Mouse (Mus musculus) liver, embryonic 14.5 days (tissue): ENCODE results near the gene Amotl1.

Experiments
- CTCF ChIP-seq: IDR thresholded peaks from 2 replicates; pipeline ENCODE4 v1.5.1; 2016; ENCODE audit warnings: antibody characterized with exemption, low read depth, control low read depth
- EP300 ChIP-seq: IDR thresholded peaks from 2 replicates; pipeline ENCODE4 v1.6.1; 2016; ENCODE audit warnings: antibody characterized with exemption, low read depth

DNA sequence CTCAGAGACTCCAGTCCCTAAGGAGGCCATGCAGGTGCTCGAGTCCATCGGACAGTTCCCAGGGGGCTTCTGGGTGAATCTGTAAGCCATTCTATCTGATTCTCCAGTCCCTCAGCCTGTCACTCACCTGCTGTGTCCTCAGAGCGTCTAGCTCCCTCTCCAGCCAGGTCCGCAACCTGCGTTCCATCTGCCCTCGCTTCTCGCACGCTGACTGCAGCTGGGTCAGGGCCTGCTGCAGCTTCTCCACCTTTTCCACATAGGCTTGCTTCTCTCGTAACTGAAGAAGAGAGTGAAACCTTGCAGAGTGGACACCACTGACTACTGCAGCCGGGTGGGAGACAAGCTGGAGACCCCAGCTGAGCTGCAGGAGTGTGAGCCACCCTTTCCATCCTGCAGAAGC is 86.5 kb downstream of the Amotl1 start:
- TF ChIP-seq EP300 (no peak), CTCF (no peak)
